Mouse (Mus musculus): ENCODE data around the gene AU022252. TPM values are rescaled to one million over a fixed set of nuclear protein-coding genes. Genes with fewer than 3 reads are reported as not detected.

AU022252 gene
- total and polyA plus RNA-seq, 3 experiments, result 12.3 to 24.9 TPM; not detected in 1

GRCm38 (mm10) chr4:119248407-119248965, 16.0 kb upstream of the AU022252 start:
- Histone ChIP-seq H3K79me2 (ENCODE audit: control insufficient read depth, insufficient read depth, low read length, poor library complexity) (no peaks in the 10 kb centered on the region), H3K27ac (ENCODE audit: control insufficient read depth, low read depth, low read length) (no peak overlapping the region), H3K4me3 (ENCODE audit: control insufficient read depth in 1 of 2, insufficient read depth in 1 of 2, low read depth in 2 of 2, low read length in 2 of 2) (no peak overlapping the region), H3K4me1 (ENCODE audit: control insufficient read depth in 1 of 2, insufficient read depth in 2 of 2, low read length in 2 of 2) (no peaks in the 10 kb centered on the region), H3K9me3 (replicated peaks; ENCODE audit: insufficient read depth, low read length) (no peaks in the 10 kb centered on the region), H3K27me3 (ENCODE audit: control insufficient read depth in 1 of 2, insufficient read depth in 2 of 2, low read length in 2 of 2) (no peaks in the 10 kb centered on the region), H3K36me3 (ENCODE audit: control insufficient read depth in 1 of 2, insufficient read depth in 2 of 2, low read length in 2 of 2) (no peaks in the 10 kb centered on the region), H3K9ac (ENCODE audit: control insufficient read depth, low read depth, low read length, poor library complexity, severe bottlenecking) (no peak overlapping the region)
- DNase-seq (ENCODE audit: low read depth, low spot score), result no peak
- TF ChIP-seq MAX (IDR thresholded peaks at IDR 0.05; ENCODE audit: low read length) (no peak), POLR2AphosphoS5 (IDR thresholded peaks at IDR 0.05; ENCODE audit: borderline replicate concordance, low read depth, low read length) (no peak), SMC3 (IDR thresholded peaks at IDR 0.05; ENCODE audit: low read depth, low read length) (no peak), ETS1 (IDR thresholded peaks at IDR 0.05; ENCODE audit: low read depth, low read length) (no peak), RCOR1 (IDR thresholded peaks at IDR 0.05; ENCODE audit: low read depth, low read length) (no peak), HCFC1 (IDR thresholded peaks at IDR 0.05; ENCODE audit: low read depth, low read length) (no peak), EP300 (IDR thresholded peaks at IDR 0.05; ENCODE audit: low read depth in 1 of 2, low read length in 2 of 2) (no peak), TBP (IDR thresholded peaks at IDR 0.05; ENCODE audit: low read depth, low read length) (no peak), SIN3A (IDR thresholded peaks at IDR 0.05; ENCODE audit: low read length) (no peak), USF2 (IDR thresholded peaks at IDR 0.05; ENCODE audit: borderline replicate concordance in 1 of 2, insufficient read depth in 1 of 2, low read depth in 1 of 2, low read length in 2 of 2) (no peak), ELF1 (IDR thresholded peaks at IDR 0.05; ENCODE audit: low read depth, low read length) (no peak), NRF1 (IDR thresholded peaks at IDR 0.05; ENCODE audit: insufficient read depth, low read depth, low read length, poor library complexity, severe bottlenecking) (no peak), POLR2A (IDR thresholded peaks at IDR 0.05; ENCODE audit: control insufficient read depth in 1 of 2, insufficient read depth in 1 of 2, low read depth in 1 of 2, low read length in 2 of 2, poor library complexity in 1 of 2) (no peak), GABPA (IDR thresholded peaks at IDR 0.05; ENCODE audit: low read depth, low read length) (no peak)

GRCm38 (mm10) chr4:119247462-119248235, 15.1 kb upstream of the AU022252 start:
- H3K4me3 ChIP-seq (ENCODE audit: control insufficient read depth in 1 of 2, insufficient read depth in 1 of 2, low read depth in 2 of 2, low read length in 2 of 2), result no peak overlapping the region
- H3K27me3 ChIP-seq (ENCODE audit: control insufficient read depth in 1 of 2, insufficient read depth in 2 of 2, low read length in 2 of 2), result no peaks in the 10 kb centered on the region
- DNase-seq (ENCODE audit: low read depth, low spot score), result peak; percentile 68
- H3K27ac ChIP-seq (ENCODE audit: control insufficient read depth, low read depth, low read length), result no peak overlapping the region
- H3K36me3 ChIP-seq (ENCODE audit: control insufficient read depth in 1 of 2, insufficient read depth in 2 of 2, low read length in 2 of 2), result no peaks in the 10 kb centered on the region
- H3K9me3 ChIP-seq (replicated peaks; ENCODE audit: insufficient read depth, low read length), result no peaks in the 10 kb centered on the region
- no peaks in the 10 kb centered on the region for H3K79me2 ChIP-seq (ENCODE audit: control insufficient read depth, insufficient read depth, low read length, poor library complexity)
- no peaks in the 10 kb centered on the region for H3K4me1 ChIP-seq (ENCODE audit: control insufficient read depth in 1 of 2, insufficient read depth in 2 of 2, low read length in 2 of 2)
- no peak overlapping the region for H3K9ac ChIP-seq (ENCODE audit: control insufficient read depth, low read depth, low read length, poor library complexity, severe bottlenecking)
- TF ChIP-seq ZNF384 (IDR thresholded peaks at IDR 0.05; ENCODE audit: low read depth, low read length) (no peak), CTCF (IDR thresholded peaks at IDR 0.05 in 2 of 3, conservative IDR thresholded peaks at IDR 0.05 in 1 of 3; ENCODE audit: control insufficient read depth in 1 of 3, insufficient read depth in 1 of 3, low read depth in 2 of 3, low read length in 3 of 3, poor library complexity in 1 of 3, severe bottlenecking in 1 of 3) (peak; percentile 85 to 96 (median 89)), SIN3A (IDR thresholded peaks at IDR 0.05; ENCODE audit: low read length) (no peak), MYC (IDR thresholded peaks at IDR 0.05; ENCODE audit: low read depth, low read length) (0 out of 2 replicates have a peak, but pooled peaks have one; percentile 20), JUND (IDR thresholded peaks at IDR 0.05; ENCODE audit: low read depth, low read length) (no peak), SMC3 (IDR thresholded peaks at IDR 0.05; ENCODE audit: low read depth, low read length) (peak; percentile 92), CHD2 (IDR thresholded peaks at IDR 0.05; ENCODE audit: low read length) (no peak), USF1 (IDR thresholded peaks at IDR 0.05; ENCODE audit: low read depth, low read length) (no peak), RAD21 (IDR thresholded peaks at IDR 0.05; ENCODE audit: low read depth, low read length) (peak; percentile 87), HCFC1 (IDR thresholded peaks at IDR 0.05; ENCODE audit: low read depth, low read length) (no peak), MYB (IDR thresholded peaks at IDR 0.05; ENCODE audit: low read depth, low read length) (no peak), TBP (IDR thresholded peaks at IDR 0.05; ENCODE audit: low read depth, low read length) (no peak), UBTF (IDR thresholded peaks at IDR 0.05; ENCODE audit: borderline replicate concordance, insufficient read depth, low read depth, low read length) (no peak), GATA1 (IDR thresholded peaks at IDR 0.05; ENCODE audit: low read depth, low read length) (no peak), E2F4 (IDR thresholded peaks at IDR 0.05; ENCODE audit: borderline replicate concordance, low read depth, low read length) (no peak), ELF1 (IDR thresholded peaks at IDR 0.05; ENCODE audit: low read depth, low read length) (no peak), POLR2AphosphoS2 (IDR thresholded peaks at IDR 0.05; ENCODE audit: low read length) (no peak), ZC3H11A (IDR thresholded peaks at IDR 0.05; ENCODE audit: low read depth, low read length) (peak; percentile 81), BHLHE40 (IDR thresholded peaks at IDR 0.05; ENCODE audit: borderline replicate concordance, low read depth, low read length) (no peak), MAFK (IDR thresholded peaks at IDR 0.05; ENCODE audit: borderline replicate concordance, low read depth, low read length) (no peak), MXI1 (IDR thresholded peaks at IDR 0.05; ENCODE audit: low read depth, low read length) (no peak)

All from MEL (cell line).